11 mouse cellular contexts compared by ENCODE assay signal in genomic region chr8:123813173-123813891, GRCm38 (mm10). TPM values are rescaled to one million over a fixed set of nuclear protein-coding genes. Genes with fewer than 3 reads are reported as not detected.
A peak's percentile ranks its signal among the peaks of the same experiment; 100 is the strongest.
DNase-seq lines count a peak whose midpoint lies in the region.
"Had no signal": no experiment of that assay in that cellular context is flagged by ENCODE, and none has a peak within 500 bp of the region (broad histone marks: within the 10 kb centered on the region; RNA-seq: fewer than 3 reads in every experiment).

No protein-coding gene starts in this region.

- no peaks in the 10 kb centered on the region for H3K9me3 ChIP-seq in limb, embryonic 10.5 days (replicated peaks)
- H3K9me3 ChIP-seq: embryonic facial prominence, embryonic 15.5 days; midbrain, embryonic 15.5 days had no signal

- H3K36me3 ChIP-seq in limb, embryonic 10.5 days, result peaks cover 47% of the 10 kb centered on the region
- H3K36me3 ChIP-seq: midbrain, embryonic 15.5 days had no signal

- intact Hi-C loops in left cerebral cortex, postnatal 4 days (cut with DNase I), result no loop called here

- H3K4me1 ChIP-seq in limb, embryonic 10.5 days, result peaks cover 10% of the 10 kb centered on the region

- H3K27ac ChIP-seq in limb, embryonic 10.5 days, result peak overlapping the region; percentile 42
- H3K27ac ChIP-seq: embryonic facial prominence, embryonic 15.5 days; midbrain, embryonic 15.5 days had no signal

- H3K27me3 ChIP-seq in limb, embryonic 10.5 days (ENCODE audit: low read depth, poor library complexity, severe bottlenecking), result no peaks in the 10 kb centered on the region
- H3K27me3 ChIP-seq: embryonic facial prominence, embryonic 15.5 days; midbrain, embryonic 15.5 days had no signal

- WGBS in limb, embryonic 10.5 days, result 81% methylated on average over 16 of the region's 16 CpGs

- DNase-seq in adrenal gland, adult 2 months, result peak; percentile 45
- DNase-seq in adrenal gland, adult 8-10 months, result no peak
- peak; percentile 38 for DNase-seq in urinary bladder, postnatal 14 days (ENCODE audit: low spot score)
- DNase-seq in urinary bladder, postnatal 25 days (ENCODE audit: low spot score), result no peak
- no peak for DNase-seq in limb, embryonic 10.5 days (ENCODE audit: low spot score)
- DNase-seq in thymus, postnatal 14 days, result no peak
- no peak for DNase-seq in left cerebral cortex, postnatal 4 days
- DNase-seq in layer of hippocampus, adult 8-10 months (ENCODE audit: low spot score in 2 of 2), result no peak
- DNase-seq: heart, postnatal 14 days had no signal

- H3K4me3 ChIP-seq in limb, embryonic 10.5 days, result no peak overlapping the region
- H3K4me3 ChIP-seq: embryonic facial prominence, embryonic 15.5 days; midbrain, embryonic 15.5 days had no signal

RNA-seq across cellular contexts. Expression of gene Rab4a, which starts 7.5 kb away (rescaled TPM):
- total RNA-seq in adrenal gland, adult 2 months (2021), result 10 to 100 TPM; 19.2 to 26.7 TPM
- 13.0 and 19.4 TPM in 2 replicates for polyA plus RNA-seq in adrenal gland, adult 2 months (2012; rRNA removed)
- 10 to 100 TPM; 24.3 to 40.6 (median 34.0) TPM for total RNA-seq in adrenal gland, adult 8-10 months (2022)
- 58.2 and 61.8 TPM in 2 replicates for polyA plus RNA-seq in limb, embryonic 10.5 days (2016; fragmentation: Nextera tagmentation; extraction: Ambion mirVana)
- total RNA-seq in left cerebral cortex, postnatal 4 days (2021), result 10 to 100 TPM; 61.7 to 68.4 TPM
- total RNA-seq in layer of hippocampus, adult 8-10 months (2022), result 10 to 100 TPM; 42.9 to 44.6 (median 43.4) TPM

RNA-seq across cellular contexts. Expression of gene Ccsap, which starts 46.7 kb away (rescaled TPM):
- total RNA-seq in adrenal gland, adult 2 months (2021), result 1 to 10 TPM; 1.2 to 2.1 TPM
- 0.70 and 1.3 TPM in 2 replicates for polyA plus RNA-seq in adrenal gland, adult 2 months (2012; rRNA removed)
- total RNA-seq in adrenal gland, adult 8-10 months (2022), result 1 to 10 TPM; 2.2 to 3.3 (median 2.3) TPM
- polyA plus RNA-seq in limb, embryonic 10.5 days (2016; fragmentation: Nextera tagmentation; extraction: Ambion mirVana), result 6.0 and 6.1 TPM in 2 replicates
- 10 to 100 TPM; 21.5 to 25.8 TPM for total RNA-seq in left cerebral cortex, postnatal 4 days (2021)
- total RNA-seq in layer of hippocampus, adult 8-10 months (2022), result 10 to 100 TPM; 52.3 to 55.6 (median 53.4) TPM

Comparison
In these comparisons a context has a peak if more than half of its experiments do, and no peak if none do; other contexts are left out.
1. DNase-seq: peak in adrenal gland, adult 2 months (single experiment) and urinary bladder, postnatal 14 days (single experiment); none in adrenal gland, adult 8-10 months (single experiment), urinary bladder, postnatal 25 days (single experiment), limb, embryonic 10.5 days (single experiment), thymus, postnatal 14 days (single experiment), left cerebral cortex, postnatal 4 days (single experiment) and layer of hippocampus, adult 8-10 months (0 of 2).
2. RNA of gene Ccsap, which starts 46.7 kb away (total RNA-seq): 52.3 to 55.6 TPM in layer of hippocampus, adult 8-10 months and 21.5 to 25.8 TPM in left cerebral cortex, postnatal 4 days; 2.2 to 3.3 TPM in adrenal gland, adult 8-10 months and 1.2 to 2.1 TPM in adrenal gland, adult 2 months; every median in the first group is over 4 times any median in the second.